Mouse (Mus musculus): ENCODE data around the gene Tcta.
"Not testable (repeated sequence)": the region's sequence is repeated elsewhere in the genome, so short reads cannot be mapped to it uniquely, and the experiment has no call there.

Gene Tcta

GRCm38 (mm10) chr9:108317572-108317971 lies 11.6 kb upstream of the Tcta start:
- DNase-seq (ENCODE audit: low spot score) = no peak

DNA sequence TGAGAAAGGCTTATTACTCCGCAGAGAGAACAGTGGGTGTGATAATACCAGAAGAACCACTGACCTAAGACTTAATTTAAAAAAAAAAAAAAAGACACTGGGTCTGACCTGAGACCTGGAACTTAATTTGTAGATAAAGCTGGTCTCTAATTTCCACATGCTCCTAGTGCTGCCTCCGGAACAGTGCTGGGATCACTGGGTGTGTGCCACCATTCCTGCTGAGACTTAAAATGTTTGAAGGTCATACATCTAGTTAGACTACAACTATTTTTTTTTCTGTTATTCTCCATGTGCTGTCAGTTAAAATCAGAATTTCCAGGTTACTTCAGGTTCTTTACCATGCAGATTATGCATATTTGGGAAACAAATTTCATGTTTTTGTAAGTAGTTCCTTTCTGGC lies 2.2 kb upstream of the Tcta start:
- DNase-seq (ENCODE audit: low spot score) = no peak

- DNase-seq (ENCODE audit: low spot score) = no peak
Measured at GRCm38 (mm10) chr9:108307021-108307807, 1.3 kb upstream of the Tcta start.

DNA sequence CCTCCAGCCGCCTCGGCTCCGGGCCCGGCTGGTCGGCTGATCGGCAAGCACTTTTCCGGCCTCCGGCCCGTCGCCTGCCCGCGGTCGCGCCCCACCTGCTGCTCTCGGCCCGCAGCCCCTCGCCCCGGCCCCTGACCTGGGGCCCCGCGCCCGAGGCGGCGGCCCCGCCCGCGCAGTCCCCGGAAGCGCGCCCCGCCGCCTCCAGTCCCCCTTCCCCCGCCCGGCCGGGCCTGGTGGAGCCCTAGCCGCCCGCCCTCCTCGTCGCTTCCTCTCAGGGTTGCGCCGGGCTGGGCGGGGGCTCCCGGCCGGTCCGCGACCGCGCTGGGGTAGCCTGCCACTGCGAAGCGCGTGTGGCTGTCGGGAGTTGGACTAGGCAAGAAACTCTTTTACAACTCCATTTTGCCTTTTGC lies 616 bp upstream of the Tcta start:
- DNase-seq (ENCODE audit: low spot score) = peak; percentile 84

DNA sequence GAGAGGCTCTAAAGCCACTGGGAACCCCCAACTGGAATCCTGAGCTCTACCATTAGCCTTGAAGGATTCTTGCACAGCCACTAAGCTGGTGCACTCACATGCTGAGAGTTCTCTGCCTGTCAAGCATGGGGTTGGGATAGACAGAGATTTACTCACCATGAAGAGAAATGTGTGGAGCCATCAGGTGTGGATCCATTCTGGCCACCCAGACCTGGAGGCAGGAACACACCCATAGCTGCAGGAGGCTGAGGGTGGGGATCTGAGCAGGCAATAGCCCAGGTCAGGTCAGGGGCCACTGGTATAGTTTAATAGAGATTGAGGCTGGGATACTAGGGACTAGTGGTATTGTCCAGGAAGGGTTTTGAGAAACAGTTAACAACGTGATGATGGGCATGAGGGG lies 790 bp downstream of the Tcta start:
- DNase-seq (ENCODE audit: low spot score) = no peak

GRCm38 (mm10) chr9:108304716-108305115 lies 1.2 kb downstream of the Tcta start:
- DNase-seq (ENCODE audit: low spot score) = no peak

- no peak for DNase-seq (ENCODE audit: low spot score)
Measured at GRCm38 (mm10) chr9:108301853-108302252, 4.1 kb downstream of the Tcta start.

- peak; percentile 86 for DNase-seq (ENCODE audit: low spot score)
Measured at GRCm38 (mm10) chr9:108296453-108297355, 9.3 kb downstream of the Tcta start, which contains the start of gene Amt. TSS of gene Amt (plus strand) at chr9:108296853.

DNA sequence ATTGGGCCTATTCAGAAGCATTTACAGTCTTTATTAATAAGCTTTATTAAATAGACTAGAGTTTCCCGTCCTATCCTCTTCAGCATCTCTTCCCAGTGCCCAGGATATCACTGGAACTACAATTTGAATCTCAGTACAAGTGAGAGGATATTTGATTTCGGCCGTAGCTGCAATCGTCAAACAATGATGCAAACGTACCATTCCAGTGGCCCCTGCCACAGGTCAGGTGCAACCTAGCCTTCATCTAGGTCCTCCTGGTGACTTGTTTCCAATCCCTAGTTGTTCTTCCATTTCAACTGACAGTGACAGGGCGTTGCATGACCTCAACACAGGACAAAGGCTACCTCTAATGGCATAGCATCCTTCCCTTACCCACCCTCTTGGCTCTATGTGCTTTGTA lies 15.2 kb downstream of the Tcta start:
- no peak for DNase-seq (ENCODE audit: low spot score)

DNA sequence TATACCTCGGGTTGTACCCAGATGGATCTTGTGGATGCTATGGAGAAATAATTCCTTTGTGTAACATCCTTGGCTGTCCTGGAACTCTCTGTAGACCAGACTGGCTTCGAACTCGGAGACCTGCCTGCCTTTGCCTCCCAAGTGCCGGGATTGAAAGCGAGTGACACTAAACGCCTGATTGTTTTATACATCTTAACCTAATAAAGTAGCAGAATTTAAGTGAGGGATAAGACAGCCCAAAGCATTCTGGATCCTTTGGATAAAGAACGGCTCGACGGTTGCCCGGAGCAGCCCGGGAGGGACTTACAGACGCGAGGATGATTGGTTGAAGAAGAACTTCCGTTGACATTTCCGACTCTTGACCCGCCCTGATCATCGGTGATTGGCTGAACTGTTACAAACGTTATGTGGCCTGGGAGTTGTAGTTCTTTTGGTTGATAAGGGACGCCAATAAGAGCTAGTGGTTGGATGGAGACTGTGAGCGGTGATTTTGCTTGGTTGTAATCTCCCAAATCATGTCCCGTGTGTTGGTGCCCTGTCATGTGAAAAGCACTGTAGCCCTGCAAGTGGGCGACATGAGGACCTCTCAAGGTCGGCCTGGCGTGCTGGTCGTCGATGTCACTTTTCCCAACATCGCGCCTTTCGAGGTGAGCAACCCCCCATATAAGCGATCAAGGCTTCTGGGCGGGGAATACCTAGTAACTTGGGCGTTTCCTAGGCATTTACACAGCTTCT lies 15.8 kb downstream of the Tcta start, which contains the start of gene Nicn1:
Gene Nicn1 (plus strand): TSS at position 414 of the 735 bp plus-strand sequence.
- peak; percentile 98 for DNase-seq (ENCODE audit: low spot score)

DNA sequence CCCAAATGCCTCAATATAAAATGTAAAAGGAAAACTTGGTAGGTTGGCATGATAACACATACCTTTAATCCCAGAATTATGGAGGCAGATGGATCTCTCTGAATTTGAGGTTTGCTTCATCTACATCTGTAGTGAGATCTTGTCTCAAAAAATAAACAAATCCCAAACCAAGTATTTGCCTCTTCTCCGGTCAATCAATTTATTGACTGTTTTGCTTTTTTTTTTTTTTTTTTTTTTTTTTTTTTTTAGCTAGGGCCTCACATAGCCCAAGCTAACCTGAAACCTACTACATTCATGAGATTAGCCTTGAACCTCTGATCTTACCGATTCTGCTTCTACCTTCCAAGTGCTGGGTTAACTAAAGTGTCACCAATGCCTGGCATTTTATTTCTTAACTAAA lies 16.6 kb downstream of the Tcta start:
- DNase-seq (ENCODE audit: low spot score) = no peak

GRCm38 (mm10) chr9:108287526-108288238 lies 18.3 kb downstream of the Tcta start:
- not testable (repeated sequence) for DNase-seq (ENCODE audit: low spot score)

- DNase-seq (ENCODE audit: low spot score) = peak; percentile 88
Measured at GRCm38 (mm10) chr9:108284410-108284809, 21.6 kb downstream of the Tcta start.

- DNase-seq (ENCODE audit: low spot score) = no peak
Measured at GRCm38 (mm10) chr9:108280071-108280828, 25.7 kb downstream of the Tcta start.

DNA sequence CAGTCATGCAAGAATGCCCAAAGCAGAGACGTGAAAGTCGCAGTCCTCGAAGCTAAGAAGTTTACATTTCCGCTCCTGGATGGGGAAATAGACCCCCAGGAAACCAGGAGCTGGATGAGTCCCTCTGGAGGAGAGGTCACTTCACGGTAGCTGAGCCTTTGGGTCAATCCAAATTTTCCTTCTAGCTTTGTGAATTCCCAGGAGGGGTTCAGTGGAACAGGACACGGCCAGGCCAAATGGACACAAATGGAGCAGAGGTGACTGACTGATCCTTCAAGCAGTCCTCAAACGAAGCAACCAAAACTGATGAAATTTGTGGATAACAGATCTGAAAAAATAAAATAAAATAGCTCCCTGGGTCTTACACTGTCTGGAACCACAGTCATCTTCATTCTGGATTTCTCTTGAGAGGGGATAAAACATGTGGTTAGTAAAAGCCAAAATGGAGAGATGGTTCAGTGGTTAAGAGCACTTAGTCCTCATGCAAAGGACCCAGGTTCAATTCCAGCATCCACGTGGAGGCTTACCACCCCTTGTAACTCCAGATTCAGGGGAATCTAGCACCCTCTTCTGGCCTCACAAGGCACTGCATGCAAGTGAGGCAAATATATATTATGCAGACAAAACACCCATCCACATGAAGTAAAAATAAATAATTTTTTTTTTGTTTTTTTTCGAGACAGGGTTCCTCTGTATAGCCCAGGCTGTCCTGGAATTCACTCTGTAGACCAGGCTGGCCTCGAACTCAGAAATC lies 27.1 kb downstream of the Tcta start:
- peak; percentile 48 for DNase-seq (ENCODE audit: low spot score)

GRCm38 (mm10) chr9:108275331-108275659 lies 30.7 kb downstream of the Tcta start:
- DNase-seq (ENCODE audit: low spot score) = no peak

DNA sequence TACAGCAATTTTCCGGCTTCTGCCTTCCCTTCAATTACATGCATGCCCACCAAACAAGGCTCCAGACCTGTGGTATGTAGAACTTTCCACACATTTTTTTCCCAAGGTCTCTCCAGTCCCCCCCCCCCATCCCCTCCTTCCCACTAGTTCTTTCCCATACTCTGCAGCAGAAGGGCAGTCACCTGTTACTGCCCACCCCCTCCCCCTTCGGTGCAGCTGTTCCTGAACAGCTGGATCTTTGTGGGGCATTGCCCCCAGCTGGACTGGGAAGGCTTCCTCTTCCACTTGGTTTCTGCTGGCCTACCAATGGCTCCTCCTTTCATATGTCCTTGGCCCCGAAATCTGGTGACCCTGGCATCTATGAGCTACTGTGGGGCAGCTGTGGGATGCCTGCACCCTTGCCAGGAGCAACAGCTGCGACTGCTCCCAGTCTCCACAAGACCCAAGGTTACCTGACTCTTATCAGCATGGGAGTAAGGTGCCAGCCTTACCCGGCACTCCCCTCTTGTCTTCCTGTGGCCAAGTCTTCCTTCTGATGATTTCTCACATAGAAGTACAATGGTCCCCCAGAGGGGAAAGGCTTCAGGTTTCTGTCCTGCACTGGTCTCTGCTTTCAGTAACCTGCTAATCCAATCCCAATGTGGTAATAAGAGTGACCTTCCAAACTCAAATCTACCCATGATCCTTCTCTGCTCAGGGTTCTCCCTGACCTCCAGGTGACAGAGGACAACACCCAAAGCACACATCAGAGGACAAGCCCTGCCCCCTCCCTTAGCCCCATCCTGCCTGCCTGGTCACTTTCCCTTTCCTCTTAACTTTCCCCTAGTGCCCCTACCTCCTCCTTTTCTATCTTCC lies 31.3 kb downstream of the Tcta start:
- no peak for DNase-seq (ENCODE audit: low spot score)

GRCm38 (mm10) chr9:108273485-108273884 lies 32.5 kb downstream of the Tcta start:
- no peak for DNase-seq (ENCODE audit: low spot score)

- DNase-seq (ENCODE audit: low spot score) = no peak
Measured at GRCm38 (mm10) chr9:108272691-108273090, 33.3 kb downstream of the Tcta start.

Data from embryo, embryonic 10 days (tissue).